Mouse (Mus musculus) neural tube, embryonic 14.5 days (tissue): ENCODE results near the gene Acad9. TPM values are rescaled to one million over a fixed set of nuclear protein-coding genes. Genes with fewer than 3 reads are reported as not detected.
A peak's percentile ranks its signal among the peaks of the same experiment; 100 is the strongest.

Experiments used
- ATAC-seq: fragments of 200-750 bp; cut with Nextera tagmentation; 2 replicates; pipeline ENCODE4 v1.8.0; 2017; ENCODE audit warnings: low read depth, mild to moderate bottlenecking, moderate TSS enrichment, moderate library complexity
- H3K27ac ChIP-seq: fragments of 300-500 bp; sonication (generic); 2 replicates; pipeline ENCODE4 v1.5.1; 2014; ENCODE audit warnings: low read depth, mild to moderate bottlenecking, control low read depth, low read length, moderate library complexity, mixed read lengths
- H3K27me3 ChIP-seq: fragments of 300-500 bp; sonication (generic); 2 replicates; pipeline ENCODE4 v1.6.1; 2014; ENCODE audit warnings: low read length; ENCODE audit not compliant: control insufficient read depth, insufficient read depth
- H3K36me3 ChIP-seq: fragments of 300-500 bp; sonication (generic); 2 replicates; pipeline ENCODE4 v1.6.1; 2014; ENCODE audit warnings: low read length, mixed read lengths; ENCODE audit not compliant: control insufficient read depth, insufficient read depth
- H3K4me1 ChIP-seq: fragments of 300-500 bp; sonication (generic); 2 replicates; pipeline ENCODE4 v1.6.1; 2014; ENCODE audit warnings: low read length; ENCODE audit not compliant: control insufficient read depth, insufficient read depth
- H3K4me2 ChIP-seq: fragments of 300-500 bp; sonication (generic); 2 replicates; pipeline ENCODE4 v1.6.1; 2014; ENCODE audit warnings: mild to moderate bottlenecking, low read depth, low read length, control low read depth
- H3K4me3 ChIP-seq: fragments of 300-500 bp; sonication (generic); 2 replicates; pipeline ENCODE4 v1.5.1; 2014; ENCODE audit warnings: low read depth, low read length, control low read depth, mixed read lengths
- H3K9ac ChIP-seq: fragments of 300-500 bp; sonication (generic); replicated peaks from 2 replicates; pipeline ENCODE4 v1.6.1; 2014; ENCODE audit warnings: low read depth, mild to moderate bottlenecking, control low read depth, low read length, mixed read lengths
- H3K9me3 ChIP-seq: fragments of 300-500 bp; sonication (generic); 2 replicates; pipeline ENCODE4 v1.6.1; 2016; ENCODE audit warnings: low read length; ENCODE audit not compliant: control insufficient read depth
- WGBS: fragments of 180-500 bp; shearing (Covaris S2); extraction: QIAGEN DNeasy Blood & Tissue Kit; methylation state at CpG from one replicate; pipeline ENCODE4 v1.1.7; 2014; 5-methylcytosine and 5-hydroxymethylcytosine counted together
- polyA plus RNA-seq: library from polyadenylated mRNA; unstranded; fragments of >200 nt; fragmentation: Nextera tagmentation; extraction: Ambion mirVana; gene quantifications from 2 replicates; pipeline ENCODE4 v1.2.1, GENCODE M21; 2014

Acad9 gene
- polyA plus RNA-seq, 1 experiment from 2014 or later = 90.6 TPM

DNA sequence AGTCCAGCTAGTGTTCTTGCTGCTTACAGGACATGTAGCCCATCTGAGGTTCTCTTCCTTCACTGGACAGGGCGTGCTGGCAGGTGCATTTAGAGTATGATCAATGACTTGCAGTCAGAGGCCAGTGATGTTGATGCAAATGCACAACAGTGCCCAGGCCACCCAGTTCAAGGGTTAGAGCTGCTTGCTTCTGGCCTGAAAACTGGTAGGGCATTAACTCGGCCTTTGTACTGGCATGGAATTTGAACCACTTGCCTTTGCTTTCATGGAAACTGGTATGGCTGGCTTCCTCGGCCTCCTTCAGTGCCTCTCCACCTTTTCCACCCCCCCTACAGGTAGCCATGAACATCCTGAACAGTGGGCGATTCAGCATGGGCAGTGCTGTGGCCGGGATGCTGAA lies 14.1 kb downstream of the Acad9 start:
- Histone ChIP-seq H3K9ac (no peak overlapping the region), H3K27me3 (no peaks in the 10 kb centered on the region), H3K36me3 (peaks cover 71% of the 10 kb centered on the region), H3K4me3 (no peak overlapping the region), H3K9me3 (no peaks in the 10 kb centered on the region), H3K4me2 (no peak overlapping the region), H3K27ac (no peak overlapping the region), H3K4me1 (no peaks in the 10 kb centered on the region)
- ATAC-seq = no peak
- WGBS = 94% methylated on average over 5 of the region's 5 CpGs

DNA sequence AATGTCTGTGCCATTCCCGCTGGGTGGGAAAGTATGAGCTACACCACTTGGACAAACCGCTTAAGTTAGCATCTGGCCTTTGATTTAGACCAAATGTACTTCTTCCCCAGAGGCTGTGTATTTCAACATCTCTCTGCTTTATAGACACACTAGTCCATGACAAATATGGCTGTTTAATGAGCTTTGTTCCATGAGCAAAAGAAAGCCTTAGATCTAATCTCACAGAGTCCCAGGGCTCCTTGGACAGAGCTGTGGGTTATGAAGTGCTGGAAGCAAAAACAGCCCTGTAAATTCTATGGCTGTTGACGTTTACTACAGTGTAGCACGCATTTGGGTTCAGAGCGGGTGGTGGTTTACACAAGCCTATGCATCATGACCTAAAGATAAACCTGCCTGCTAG lies 15.0 kb downstream of the Acad9 start:
- H3K27ac ChIP-seq = no peak overlapping the region
- peaks cover 75% of the 10 kb centered on the region for H3K36me3 ChIP-seq
- H3K27me3 ChIP-seq = no peaks in the 10 kb centered on the region
- no peaks in the 10 kb centered on the region for H3K4me1 ChIP-seq
- no peaks in the 10 kb centered on the region for H3K9me3 ChIP-seq
- no peak overlapping the region for H3K4me3 ChIP-seq
- H3K4me2 ChIP-seq = no peak overlapping the region
- no peak for ATAC-seq
- 95% methylated on average over 5 of the region's 5 CpGs for WGBS
- no peak overlapping the region for H3K9ac ChIP-seq

DNA sequence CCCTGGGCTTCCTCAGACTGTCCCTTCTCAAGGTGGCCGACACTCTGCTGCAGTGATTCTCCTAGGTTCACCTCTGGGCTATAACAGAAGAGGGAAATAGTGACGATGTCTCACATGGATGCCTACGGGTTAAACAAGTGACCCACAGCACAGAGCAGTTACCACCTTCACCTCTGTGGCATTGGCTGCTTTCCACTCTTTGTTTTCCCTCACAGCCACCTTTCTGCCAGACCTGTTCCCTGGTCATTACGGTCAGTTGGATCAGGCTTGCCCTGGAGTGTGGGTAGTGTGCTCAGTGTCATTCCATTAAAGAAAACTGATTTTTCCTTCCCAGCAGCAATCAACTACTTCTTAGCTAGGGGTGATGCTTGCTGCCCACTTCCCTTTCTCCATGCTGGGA lies 17.1 kb downstream of the Acad9 start:
- 95% methylated on average over 4 of the region's 4 CpGs for WGBS
- peaks cover 67% of the 10 kb centered on the region for H3K36me3 ChIP-seq
- no peak for ATAC-seq

DNA sequence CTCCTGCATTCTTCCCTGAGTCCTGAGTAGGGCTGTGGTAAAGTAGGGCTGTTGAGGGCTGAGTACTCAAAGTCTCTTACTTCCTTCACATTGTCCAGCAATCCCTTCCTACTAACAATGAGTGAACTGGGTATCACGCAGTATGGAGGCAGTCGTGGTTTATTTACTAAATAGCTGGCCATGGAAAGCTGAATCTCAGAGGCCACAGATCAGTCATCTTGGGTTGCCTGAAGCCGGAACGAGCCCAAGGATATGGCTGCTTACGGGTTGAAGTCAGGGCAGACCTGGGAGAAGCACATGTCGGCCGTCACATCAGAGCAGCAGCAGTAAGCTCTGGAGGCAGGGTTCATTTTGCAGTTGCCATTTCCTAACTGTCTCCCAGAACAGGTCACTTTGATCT lies 17.6 kb downstream of the Acad9 start:
- H3K27ac ChIP-seq = no peak overlapping the region
- H3K36me3 ChIP-seq = peaks cover 67% of the 10 kb centered on the region

More for the DNA sequence above, 17.1 kb downstream of the Acad9 start:
- Histone ChIP-seq H3K27me3 (no peaks in the 10 kb centered on the region), H3K4me2 (no peak overlapping the region), H3K9me3 (no peaks in the 10 kb centered on the region), H3K9ac (no peak overlapping the region), H3K4me3 (no peak overlapping the region), H3K27ac (no peak overlapping the region), H3K4me1 (no peaks in the 10 kb centered on the region)

DNA sequence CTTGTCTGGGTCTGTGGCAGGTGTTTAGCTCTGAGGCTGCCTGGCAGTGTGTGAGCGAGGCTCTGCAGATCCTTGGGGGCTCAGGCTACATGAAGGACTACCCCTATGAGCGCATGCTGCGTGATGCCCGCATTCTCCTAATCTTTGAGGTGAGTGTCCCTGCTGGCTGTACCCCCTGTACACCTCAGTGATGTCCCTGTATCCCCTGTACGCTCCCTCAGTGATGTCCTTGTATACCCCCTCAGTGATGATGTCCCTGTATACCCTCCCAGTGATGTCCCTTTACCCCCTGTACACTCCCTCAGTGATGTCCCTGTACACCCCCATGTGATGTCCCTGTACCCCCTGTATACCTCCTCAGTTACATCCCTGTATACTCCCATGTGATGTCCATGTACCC lies 19.6 kb downstream of the Acad9 start:
- H3K9ac ChIP-seq = no peak overlapping the region
- H3K4me2 ChIP-seq = no peak overlapping the region
- no peaks in the 10 kb centered on the region for H3K27me3 ChIP-seq
- no peak overlapping the region for H3K4me3 ChIP-seq
- no peaks in the 10 kb centered on the region for H3K9me3 ChIP-seq
- peak; percentile 34; the same call in 1 of the 2 replicates for ATAC-seq
- no peaks in the 10 kb centered on the region for H3K4me1 ChIP-seq
- 95% methylated on average over 5 of the region's 5 CpGs for WGBS
- peaks cover 64% of the 10 kb centered on the region for H3K36me3 ChIP-seq
- H3K27ac ChIP-seq = no peak overlapping the region

More for the DNA sequence above, 17.6 kb downstream of the Acad9 start:
- H3K9ac ChIP-seq = no peak overlapping the region
- no peaks in the 10 kb centered on the region for H3K27me3 ChIP-seq
- no peak overlapping the region for H3K4me2 ChIP-seq
- no peaks in the 10 kb centered on the region for H3K9me3 ChIP-seq
- 96% methylated on average over 7 of the region's 7 CpGs for WGBS
- no peak overlapping the region for H3K4me3 ChIP-seq
- H3K4me1 ChIP-seq = no peaks in the 10 kb centered on the region
- no peak for ATAC-seq

DNA sequence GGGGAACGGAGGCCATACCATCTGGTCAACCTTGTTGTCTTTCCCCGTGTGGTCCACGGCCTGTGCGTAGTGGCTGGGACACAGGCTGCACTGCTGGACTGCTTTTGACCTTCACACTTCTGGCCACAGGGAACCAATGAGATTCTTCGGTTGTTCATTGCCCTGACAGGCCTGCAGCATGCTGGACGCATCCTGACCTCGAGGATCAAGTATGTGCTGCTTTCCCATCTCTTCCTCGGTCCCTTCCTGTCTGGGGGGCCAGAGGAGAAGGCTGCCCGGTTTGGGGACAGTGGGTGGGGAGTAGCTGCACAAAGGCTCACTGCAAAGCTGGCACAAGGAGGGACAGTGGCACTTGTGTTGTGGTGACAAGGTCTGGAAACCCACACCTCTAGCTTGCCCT lies 21.8 kb downstream of the Acad9 start:
- peaks cover 57% of the 10 kb centered on the region for H3K36me3 ChIP-seq
- H3K27me3 ChIP-seq = no peaks in the 10 kb centered on the region
- no peak for ATAC-seq
- H3K4me1 ChIP-seq = no peaks in the 10 kb centered on the region
- 97% methylated on average over 9 of the region's 9 CpGs for WGBS
- H3K4me3 ChIP-seq = no peak overlapping the region
- H3K4me2 ChIP-seq = no peak overlapping the region
- no peak overlapping the region for H3K27ac ChIP-seq
- no peaks in the 10 kb centered on the region for H3K9me3 ChIP-seq
- H3K9ac ChIP-seq = no peak overlapping the region

DNA sequence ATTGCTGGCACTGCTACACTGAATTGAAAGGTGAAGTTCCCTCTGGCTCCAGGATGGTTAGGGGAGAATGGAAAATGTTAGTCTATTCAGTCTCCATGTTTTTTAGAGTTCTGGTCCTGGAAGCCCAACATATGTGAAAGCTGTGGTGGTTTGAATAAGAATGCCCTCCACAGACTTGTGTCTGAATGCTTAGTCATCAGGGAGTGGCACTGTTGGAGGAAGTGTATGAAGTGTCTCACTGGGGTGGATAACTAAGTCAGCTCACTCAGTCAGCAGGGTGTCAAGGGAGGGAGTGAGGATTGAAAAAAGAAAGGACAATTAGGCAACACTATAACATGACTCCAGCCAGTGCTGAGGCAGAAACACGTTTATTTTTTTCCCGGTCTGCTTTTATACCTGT lies 29.6 kb downstream of the Acad9 start:
- Histone ChIP-seq H3K4me3 (no peak overlapping the region), H3K27me3 (no peaks in the 10 kb centered on the region), H3K36me3 (peaks cover 5% of the 10 kb centered on the region; the same call in 1 of the 2 replicates), H3K27ac (no peak overlapping the region), H3K9me3 (no peaks in the 10 kb centered on the region), H3K4me2 (no peak overlapping the region), H3K4me1 (no peaks in the 10 kb centered on the region), H3K9ac (no peak overlapping the region)
- WGBS = 77% methylated on average over 2 of the region's 2 CpGs
- ATAC-seq = no peak

DNA sequence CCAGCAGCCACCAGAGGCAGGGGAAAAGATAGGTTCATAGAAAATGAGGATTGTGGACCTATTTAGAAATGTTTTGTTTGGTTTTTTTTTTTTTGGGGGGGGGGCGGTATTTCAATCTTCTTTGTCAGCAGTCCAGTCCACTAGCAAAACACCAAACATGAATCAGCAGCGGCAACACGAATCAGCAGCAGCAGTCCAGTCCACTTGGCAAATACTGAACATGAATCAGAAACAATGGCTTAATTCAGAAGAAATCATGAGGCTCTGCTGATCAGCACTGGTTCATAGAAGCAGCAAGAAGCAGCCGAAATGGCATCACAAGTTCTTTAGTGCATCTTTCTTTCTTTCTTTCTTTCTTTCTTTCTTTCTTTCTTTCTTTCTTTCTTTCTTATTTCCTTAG lies 50.3 kb downstream of the Acad9 start:
- no peak for ATAC-seq
- Histone ChIP-seq H3K36me3 (no peaks in the 10 kb centered on the region), H3K4me1 (no peaks in the 10 kb centered on the region), H3K4me3 (no peak overlapping the region), H3K9me3 (no peaks in the 10 kb centered on the region), H3K9ac (no peak overlapping the region), H3K4me2 (no peak overlapping the region), H3K27me3 (no peaks in the 10 kb centered on the region), H3K27ac (no peak overlapping the region)
- 89% methylated on average over 4 of the region's 4 CpGs for WGBS

DNA sequence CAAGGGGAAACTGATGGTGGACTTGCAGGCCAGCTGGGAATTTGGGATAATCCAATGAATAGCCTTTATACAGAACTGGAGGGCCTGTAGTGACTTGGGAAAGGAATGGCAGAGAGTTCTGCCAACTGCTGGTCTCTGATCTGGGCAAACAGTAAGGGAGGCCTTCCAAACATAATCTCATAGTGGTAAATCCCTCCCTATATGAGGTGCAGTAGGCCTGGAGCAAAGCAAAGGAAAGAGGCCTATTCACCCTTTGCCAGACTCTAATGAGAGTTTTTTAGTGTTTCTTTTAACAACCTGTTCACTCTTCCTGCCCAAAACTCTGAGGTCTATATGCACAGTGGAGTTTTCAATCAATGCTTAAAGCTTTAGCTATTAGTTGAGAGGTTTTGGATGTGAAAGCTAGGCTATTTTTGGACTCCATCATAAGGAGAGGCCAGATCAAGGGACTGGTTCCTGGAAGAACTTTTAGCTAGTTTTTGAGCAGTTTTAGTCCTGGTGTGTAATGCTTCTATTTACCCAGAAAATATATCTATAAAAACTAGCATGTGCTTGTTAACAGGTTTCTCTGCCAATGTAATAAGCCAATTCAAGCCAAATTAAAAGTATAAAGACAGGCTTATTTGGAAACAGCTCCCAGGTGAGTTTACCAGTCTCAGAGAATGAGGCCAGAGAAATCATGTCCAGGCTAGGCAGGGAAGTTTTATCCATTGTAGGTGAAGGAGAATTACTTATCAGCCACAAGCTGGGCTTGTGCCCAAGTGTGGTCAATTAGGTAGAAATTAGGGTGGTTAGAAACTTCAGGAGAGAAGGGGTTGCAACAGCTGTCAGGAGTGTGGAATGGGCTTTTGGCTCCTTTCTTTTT lies 54.1 kb downstream of the Acad9 start:
- no peaks in the 10 kb centered on the region for H3K27me3 ChIP-seq
- H3K4me2 ChIP-seq = no peak overlapping the region

More for the DNA sequence above, 54.1 kb downstream of the Acad9 start:
- no peaks in the 10 kb centered on the region for H3K4me1 ChIP-seq
- no peaks in the 10 kb centered on the region for H3K36me3 ChIP-seq
- H3K9me3 ChIP-seq = no peaks in the 10 kb centered on the region
- no peak for ATAC-seq
- H3K4me3 ChIP-seq = no peak overlapping the region
- H3K9ac ChIP-seq = no peak overlapping the region
- H3K27ac ChIP-seq = no peak overlapping the region
